Mouse (Mus musculus) 3T3-L1 (cell line): ENCODE results near the gene Phf3.
"Not testable (repeated sequence)": the region's sequence is repeated elsewhere in the genome, so short reads cannot be mapped to it uniquely, and the experiment has no call there.

Source experiments
- DNase-seq: peaks from one replicate; pipeline ENCODE4 v3.0.0-alpha.2; 2015; ENCODE audit warnings: low read depth, low spot score

Phf3 gene

DNA sequence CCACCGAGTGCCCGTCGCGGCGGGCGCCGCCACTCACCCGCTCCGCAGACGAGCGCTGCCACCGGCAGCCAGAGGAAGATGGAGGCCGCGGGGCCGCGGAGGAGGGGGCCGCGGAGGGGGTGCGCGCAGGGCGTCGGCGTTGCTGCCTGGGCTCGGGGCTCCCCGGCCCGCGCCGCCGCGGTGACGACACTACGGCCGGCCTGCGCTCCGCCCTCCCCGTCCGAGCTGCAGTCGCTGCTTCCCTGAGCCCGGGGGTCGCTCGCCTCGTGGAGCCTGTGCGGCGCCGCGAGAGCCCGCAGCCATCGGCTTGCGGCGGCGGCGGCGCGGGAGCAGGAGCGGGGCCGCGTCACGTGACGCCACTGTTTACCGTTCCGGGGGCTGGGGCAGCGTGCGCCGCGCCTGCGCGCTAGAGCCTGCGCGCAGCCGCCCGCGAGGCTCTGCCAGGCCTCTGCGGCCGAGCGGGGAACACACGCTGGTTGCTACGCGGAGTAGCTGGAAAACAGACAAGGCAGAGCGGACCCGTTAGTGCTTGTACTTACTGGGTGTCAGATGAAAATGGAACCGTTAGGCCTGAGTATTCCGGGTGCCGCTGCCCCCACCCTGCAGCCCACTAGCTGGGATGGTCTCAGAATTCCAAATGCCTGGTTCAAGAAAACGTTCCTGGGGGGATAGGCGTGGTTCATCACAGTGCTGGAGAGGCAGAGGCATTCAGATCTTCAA is at the start of gene Phf3:
TSS of gene Phf3 (minus strand) at position 381 of the 720 bp plus-strand sequence.
- DNase-seq = peak; percentile 87

DNA sequence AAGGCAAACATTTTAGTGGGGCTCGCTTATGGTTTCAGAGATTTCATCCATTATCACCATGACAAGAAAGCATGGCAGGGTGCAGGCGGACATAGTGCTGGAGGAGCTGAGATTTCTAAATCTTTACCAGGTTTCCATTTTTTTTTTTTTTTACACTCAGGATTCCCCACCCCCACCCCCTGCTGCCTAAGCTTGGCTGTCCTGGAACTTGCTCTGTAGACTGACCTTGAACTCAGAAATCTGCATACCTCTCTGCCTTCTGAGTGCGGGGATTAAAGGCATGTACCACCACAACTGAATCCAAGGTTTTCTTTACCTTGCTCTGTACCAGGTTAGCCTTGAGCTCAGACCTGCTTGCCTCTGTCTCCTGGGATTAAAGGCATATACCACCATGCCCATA is 48.5 kb upstream of the Phf3 start:
- DNase-seq = no peak

DNA sequence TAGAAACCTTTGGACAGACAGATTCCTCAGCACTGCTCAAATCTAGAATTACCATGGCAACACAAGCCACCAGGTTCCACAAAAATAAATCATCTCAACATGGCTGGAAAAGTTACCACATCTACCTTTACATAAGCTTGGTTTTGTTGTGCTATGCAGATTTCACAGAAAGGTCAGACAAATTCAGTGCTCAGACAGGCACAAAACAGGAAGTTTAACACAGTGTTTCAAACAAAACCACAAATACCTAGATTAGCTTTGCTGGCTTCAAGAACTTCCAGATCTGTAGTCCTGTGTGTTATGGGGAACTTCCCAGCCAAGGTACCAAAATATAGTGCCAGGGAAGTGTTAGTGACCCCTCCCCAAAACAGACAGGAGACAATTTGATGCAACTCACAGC is 47.5 kb upstream of the Phf3 start:
- no peak for DNase-seq

DNA sequence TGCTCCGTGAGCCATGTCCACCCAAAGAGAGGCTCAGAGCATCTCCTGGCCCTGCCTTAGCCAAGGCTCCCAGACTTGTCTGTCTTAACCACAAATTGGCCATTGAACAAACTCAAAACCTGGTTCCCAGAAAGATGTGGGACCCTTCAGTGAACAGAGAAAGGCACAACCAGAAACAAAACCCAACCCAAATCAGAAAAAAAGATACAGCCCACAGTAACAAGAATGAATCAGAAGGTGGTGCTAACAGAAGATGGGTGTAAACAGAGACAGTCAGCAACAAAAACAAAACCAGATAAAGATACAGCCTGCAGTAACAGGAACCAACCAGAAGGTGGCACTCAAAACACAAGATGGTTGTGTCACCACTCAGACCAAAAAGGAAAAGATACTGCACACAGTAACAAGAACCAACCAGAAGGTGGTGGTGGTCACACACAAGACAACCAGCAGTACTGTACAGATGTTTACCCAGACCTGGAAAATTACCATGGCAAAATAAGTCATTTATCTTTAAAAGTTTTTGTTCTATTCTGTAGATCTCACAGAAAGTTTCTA is 47.0 kb upstream of the Phf3 start:
- peak; percentile 47 for DNase-seq

DNA sequence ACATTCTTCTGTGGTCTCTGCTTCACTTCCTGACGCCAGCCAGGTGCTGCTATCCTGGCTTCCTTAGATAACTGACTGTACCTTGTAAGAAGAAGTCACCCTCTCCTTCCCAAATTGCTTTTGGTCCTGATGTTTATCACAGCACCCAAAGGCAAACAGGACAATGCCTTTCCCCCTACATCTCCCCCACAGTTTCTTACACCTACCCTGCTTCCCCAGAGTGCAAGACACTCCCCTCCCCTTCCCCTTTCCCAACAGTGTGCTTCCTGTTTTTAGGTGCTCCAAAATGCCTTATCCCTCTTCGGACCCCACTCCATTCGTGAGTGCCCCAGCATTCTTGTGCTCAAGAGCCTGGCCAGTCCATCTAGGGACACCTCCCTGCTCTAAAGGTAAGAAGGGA is 36.5 kb upstream of the Phf3 start:
- no peak for DNase-seq

DNA sequence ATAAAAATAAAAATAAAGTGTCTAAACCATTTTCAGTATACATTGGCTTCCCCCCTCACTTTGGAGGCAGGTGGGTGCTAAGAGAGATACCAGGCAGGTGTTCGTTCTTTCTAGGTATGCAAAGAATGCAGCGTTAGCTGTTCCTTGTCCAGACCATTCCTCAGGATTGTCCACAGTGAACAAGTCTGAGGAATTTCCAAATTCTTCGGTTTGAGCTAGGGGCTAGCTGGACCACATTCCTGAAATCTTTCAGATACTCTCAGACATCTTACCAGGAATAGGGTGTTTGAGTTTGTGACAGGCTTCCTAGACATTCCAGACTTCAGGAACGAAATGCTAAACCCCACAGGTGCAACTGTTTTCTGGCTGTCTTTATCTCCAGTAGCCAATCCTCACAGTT is 35.1 kb upstream of the Phf3 start:
- no peak for DNase-seq

DNA sequence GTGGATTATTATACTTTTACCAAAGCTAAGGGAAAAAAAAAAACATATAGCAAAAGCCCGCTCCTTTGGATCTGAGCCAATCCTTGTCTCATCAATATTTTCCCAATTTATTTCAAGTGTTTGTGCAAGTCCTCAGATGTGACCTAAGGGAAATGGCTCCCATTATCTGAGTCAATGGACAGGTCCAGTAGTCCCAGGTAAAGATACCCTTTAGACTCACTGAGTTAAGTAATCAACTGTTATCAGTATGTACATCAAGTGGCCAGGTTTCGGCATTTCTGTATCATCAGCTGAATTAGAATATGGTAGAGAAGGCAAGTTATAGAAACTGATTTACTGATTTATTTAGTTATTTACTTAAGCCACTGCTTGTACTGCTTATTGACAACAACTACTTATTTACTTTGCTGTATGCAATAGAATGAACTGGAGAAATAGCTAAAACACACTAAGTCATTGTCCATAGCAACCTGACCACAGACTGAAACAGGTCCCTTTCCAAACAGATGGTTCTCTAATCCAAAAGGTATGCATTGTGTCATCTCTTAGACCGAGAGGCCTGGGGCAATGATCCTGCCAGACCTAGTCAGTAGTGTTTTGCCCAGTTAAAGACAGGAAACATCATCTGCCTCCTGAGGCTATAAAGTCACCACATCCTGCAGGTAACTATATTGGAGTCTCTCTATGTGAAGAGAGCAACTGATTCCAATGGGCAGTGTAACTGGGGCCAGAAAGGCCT is 29.9 kb upstream of the Phf3 start:
- peak; percentile 72 for DNase-seq

DNA sequence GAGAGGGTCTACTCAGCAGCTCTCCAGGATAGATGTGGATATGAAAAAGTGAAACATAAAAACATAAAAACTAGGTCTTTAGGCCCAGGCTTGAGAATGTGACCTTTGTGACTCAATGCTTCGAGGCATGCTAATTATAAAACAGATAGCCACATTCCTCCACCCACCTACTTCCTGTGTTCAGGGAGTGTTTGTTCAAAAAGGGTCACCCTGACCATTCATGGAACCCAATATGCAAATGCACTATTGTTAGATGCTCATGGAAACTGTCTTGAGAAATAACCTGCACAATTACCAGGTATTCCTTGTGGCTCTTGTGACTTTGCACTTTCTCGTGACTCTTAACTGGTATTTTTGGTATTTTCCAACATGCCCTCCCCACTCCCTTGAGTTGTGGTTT is 25.0 kb upstream of the Phf3 start:
- DNase-seq = peak; percentile 29

DNA sequence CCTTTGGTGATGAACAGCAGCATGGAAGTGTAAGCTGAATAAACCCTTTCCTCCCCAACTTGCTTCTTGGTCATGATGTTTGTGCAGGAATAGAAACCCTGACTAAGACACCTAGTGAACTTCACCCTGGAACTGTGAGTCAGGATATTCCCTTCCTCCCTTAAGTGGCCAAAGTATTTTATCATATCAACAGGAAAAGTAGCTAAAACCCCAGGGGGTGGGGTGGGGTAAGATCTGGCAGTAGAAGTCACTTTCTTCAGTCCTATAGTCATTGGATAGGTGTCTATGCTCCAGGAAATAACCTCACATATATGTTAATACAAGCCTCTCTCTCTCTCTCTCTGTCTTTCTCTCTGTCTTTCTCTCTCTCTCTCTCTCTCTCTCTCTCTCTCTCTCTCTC is 21.6 kb upstream of the Phf3 start:
- not testable (repeated sequence) for DNase-seq

DNA sequence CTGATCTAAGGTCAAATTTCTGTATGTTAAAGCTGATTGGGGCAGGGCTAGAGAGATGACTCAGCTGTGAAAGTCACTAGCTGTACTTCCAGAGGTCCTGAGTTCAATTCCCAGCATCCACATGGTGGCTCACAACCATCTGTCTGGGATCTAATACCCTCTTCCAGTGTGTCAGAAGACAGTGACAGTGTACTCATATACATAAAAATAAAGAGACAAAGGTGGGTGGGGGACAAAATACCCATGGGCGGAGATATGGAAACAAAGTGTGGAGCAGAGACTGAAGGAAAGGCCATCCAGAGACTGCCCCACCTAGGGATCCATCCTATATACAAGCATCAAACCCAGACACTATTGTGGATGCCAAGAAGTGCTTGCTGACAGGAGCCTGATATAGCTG is 10.1 kb upstream of the Phf3 start:
- not testable (repeated sequence) for DNase-seq

DNA sequence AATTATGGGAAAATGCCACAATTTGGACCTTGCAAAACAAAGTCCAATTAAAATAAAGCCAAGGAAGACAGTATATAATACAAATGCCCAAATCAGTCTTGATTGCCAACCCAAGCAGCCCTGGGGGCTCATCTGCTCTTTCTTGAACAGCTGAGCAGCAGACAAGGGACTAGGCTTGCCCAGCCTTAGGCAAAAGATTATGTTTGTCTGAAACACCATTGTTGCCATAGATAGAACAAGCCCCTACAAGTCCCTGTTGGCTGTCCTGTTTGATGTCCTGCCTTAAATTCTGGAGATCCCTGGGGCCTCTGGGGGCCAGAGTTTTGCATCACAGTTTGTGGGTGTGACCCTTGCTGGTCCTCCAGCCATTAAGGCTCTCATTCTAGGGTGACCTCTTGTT is 2.0 kb upstream of the Phf3 start:
- DNase-seq = no peak

DNA sequence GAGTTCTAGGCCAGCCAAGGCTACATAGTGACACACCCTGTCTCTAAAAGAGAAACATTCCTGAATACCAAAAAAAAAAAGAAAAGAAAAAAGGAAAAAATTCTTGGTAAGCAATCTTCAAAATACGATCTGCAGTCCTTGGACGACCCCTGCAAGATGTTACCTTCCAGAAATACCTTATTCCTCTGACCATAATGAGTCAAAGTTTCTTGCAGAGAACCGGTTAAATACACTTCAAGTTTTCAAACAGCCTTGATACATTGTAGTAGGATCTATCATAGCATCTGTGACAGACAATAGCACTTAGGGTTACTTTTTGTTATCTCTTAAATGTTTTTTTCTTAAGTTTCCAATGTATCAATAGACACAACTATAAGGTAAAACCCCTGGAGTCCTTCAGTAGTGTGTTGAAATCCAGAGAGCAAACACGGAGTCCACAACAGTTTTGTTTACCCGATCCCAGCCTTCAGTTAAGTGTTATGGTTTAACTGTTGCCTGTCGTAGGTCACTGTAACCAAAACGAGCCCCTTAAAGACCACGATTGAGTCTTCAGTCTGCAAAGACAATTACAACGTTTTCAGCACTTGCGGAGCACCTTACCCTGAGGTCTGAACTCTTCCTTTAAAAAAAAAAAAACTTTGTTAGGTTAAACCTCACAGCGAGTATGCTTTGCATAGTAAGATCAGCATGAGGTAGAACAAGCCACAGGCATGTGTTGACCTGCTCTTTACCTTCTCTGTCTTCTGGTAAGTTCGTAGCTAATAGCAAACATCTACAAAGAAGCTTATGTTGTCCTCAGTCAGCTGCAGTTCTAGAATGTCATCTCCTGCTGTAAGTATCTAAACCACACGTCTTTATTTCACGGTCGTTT is 775 bp upstream of the Phf3 start:
- DNase-seq = no peak

DNA sequence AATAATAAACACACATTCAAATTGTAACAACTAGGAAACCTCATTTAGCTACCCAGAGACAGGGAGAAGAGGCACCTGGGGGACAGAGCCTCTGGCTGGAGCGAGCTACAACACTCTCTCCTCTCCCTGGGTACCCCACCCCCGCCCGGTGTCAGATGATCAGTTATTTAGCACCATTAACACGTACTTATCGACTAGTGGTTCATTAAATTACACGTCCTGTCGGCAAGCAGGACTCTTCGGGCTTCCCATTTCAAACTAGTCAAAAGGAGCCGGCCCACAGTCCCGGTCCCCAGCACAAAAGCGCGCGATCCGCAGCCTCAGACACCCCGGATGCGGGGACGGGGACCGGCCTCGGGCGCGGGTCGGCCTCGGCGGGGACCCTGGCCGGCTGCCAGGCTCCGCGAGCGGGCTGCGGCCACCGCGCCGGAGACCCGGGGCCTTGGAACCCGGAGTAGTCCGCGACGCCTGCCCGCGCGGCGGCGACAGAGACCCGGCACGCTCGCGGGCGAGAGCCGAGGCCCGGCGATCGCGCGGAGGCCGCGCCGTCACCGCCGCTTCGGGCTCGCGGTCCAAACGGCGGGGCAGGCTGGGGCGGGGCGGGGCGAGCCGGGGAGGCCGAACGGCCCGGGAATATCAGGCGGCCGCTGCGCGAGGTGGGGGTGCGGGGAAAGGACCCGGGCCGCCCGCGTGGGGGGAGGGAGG is 733 bp downstream of the Phf3 start:
- peak; percentile 62 for DNase-seq

DNA sequence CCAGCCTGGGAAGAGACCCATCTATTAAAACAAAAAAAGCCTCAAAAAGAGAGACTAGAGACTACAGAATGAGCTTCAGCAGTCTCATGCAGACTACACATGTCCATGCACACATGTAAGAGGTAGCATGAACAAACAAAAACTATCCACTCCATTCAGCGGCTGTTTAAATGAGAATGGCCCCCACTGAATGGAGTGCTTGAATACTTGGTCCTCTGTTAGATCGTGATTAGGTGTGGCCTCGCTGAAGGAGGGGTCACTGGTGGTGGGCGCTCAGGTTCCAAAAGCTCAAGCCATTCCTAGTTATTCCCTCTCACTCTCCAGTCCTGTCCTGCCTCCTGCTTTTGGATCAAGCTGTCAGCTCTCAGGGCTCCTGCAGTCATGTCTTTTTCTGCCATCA is 5.9 kb downstream of the Phf3 start:
- DNase-seq = no peak

DNA sequence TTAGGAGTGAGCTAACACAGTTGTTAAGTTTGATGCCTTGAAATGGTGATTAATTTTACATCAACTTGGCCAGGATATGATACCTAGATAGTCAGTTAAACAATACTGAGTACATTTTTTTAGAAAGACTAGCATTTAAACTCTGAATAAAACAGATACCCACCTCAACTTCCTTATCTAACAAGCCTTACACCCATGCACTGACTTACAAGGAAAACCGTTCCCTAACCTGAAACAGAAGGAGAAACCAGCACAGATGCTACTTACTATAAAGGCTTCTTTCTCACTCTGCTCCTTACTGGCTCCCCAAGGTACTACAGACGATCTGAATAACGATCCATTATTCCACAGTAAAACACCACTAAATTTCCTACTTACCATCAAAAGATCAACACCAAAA is 21.2 kb downstream of the Phf3 start:
- DNase-seq = no peak

DNA sequence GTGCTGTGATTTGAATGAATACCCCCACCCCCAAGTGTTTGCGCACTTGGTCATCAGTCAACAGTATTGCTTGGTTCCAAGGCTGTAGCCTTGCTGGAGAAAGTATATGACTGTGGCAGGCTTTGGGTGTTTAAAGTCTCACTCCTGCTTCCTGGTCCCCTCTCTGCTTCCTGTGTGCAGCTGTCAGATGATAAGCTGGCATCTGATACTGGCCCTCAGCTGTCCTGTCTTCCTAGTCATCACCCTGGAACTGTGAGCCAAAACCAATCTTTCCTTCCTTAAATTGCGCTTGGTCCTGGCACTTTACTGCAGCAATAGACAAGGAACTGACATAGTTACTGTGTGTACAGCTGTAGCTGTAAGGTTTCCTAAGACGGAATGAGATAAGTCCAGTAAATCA is 21.8 kb downstream of the Phf3 start:
- DNase-seq = no peak

DNA sequence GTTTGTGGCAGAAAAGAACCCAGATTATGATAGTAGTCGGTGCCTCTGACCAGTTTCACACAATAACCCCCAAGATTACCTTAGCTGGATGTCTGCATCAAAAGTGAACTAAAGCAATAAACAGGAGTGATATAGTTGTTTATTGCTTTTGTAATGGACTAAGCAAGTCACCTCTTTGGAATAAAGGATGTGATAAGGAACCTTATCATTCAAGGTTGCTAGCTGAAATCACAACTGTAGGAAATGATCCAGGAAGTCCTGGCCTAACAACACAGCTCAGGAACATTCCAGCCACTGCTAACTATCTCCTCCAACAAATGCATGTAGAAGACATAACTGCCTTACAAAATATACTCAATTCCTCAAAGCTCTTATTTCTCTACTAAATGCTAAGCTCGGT is 22.8 kb downstream of the Phf3 start:
- DNase-seq = no peak

DNA sequence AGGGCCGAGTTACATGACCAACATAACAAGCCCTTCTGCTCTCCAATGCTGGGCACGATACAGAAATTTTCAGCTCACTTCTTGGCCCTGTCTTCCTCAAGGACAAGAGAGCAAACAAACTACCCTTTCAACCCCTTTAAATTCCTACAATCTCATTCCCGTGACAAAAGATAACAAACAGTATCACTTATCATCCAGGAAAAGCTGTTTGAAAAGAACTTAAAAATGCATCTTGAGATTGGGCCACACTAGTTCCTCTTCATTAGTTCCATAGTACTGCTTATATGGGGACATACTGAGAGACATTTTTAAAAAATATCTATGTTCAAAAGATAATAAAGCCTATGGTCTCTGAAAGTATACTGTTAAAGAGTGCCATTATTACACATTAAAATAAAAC is 23.8 kb downstream of the Phf3 start:
- no peak for DNase-seq

DNA sequence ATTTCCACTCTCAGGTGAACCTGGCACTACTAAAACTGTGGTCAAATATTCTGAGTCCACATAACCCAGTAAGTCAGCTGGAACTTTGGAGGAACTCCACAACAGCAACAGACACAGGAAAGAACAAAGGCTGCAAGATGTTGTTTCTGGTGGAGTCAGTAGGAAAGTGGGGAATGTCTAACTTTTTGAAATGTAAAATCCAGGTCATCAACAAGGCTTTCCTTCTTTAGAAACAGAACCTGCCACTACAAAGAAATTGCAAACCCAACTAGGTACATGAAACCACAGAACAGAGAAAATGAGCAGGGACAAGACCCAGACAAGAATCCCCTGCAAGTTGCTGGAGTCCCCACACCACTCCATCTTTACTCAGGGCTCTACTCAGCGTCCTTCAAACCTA is 26.0 kb downstream of the Phf3 start:
- DNase-seq = no peak

DNA sequence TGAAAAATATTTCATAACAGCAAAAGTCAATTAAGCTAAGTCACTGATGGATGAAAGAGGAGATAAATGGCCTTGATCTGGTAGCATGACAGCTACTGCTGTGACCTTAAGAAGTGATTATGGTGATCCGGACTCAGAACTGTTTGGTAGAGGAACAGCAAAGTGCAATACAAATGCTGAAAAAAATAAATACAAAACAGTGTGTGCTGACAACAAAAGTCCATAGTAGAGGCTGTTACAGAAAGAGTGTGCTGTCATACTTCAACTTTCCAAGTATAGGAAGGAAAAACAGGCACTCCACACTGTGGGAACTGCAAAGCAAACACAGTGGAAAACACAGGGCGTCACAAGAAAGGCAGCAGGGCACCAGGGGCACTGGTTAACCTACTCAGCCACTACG is 34.1 kb downstream of the Phf3 start:
- DNase-seq = no peak

DNA sequence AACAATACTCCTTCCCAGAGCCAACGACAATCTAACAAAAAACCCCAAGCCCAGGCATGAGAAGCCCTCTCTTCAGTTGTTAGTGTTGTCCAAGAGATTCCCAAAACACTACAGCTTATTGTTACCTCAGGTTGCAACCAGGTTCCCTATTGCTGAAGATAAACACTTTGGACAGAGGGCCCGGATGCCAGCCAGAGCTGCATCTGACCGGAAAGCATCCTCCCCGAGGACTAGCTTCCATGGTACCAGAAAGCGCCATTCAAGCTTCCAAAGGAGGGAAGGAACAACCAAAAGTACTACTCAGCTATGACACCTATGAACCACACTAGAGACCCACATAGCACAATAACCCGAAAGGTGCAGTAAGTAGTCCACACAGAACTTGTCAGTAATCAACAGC is 38.2 kb downstream of the Phf3 start:
- DNase-seq = no peak

DNA sequence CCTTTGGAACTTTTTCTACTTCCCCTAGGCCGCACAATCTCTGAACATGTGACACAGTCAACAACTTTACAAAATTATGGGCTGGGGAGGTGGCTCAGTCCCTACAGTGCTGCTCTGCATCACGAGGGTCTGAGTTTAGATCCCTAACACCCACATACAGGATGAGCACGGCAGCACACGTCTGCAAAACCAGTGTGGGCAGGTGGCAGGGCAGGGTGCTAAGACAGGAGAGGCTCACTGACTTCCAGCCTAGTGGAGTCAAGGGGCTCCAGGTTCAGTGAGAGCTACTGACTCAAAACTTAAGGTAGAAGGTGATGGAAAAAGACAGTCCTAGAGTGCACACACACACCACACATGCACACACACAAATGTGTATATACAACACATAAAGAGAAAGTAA is 40.9 kb downstream of the Phf3 start:
- no peak for DNase-seq
